Mouse (Mus musculus) MEL (cell line): Measurements from ENCODE around the gene Myh10. TPM values are rescaled to one million over a fixed set of nuclear protein-coding genes. Genes with fewer than 3 reads are reported as not detected.
A peak's percentile ranks its signal among the peaks of the same experiment; 100 is the strongest.

ENCODE experiments used
- DNase-seq: peaks from one replicate; pipeline ENCODE4 v3.0.0; 2011; ENCODE audit warnings: low read depth, low spot score
- H3K27ac ChIP-seq: 2 replicates; pipeline ENCODE4 v1.5.1; 2012; ENCODE audit warnings: low read depth, mild to moderate bottlenecking, control low read depth, low read length, moderate library complexity; ENCODE audit not compliant: control insufficient read depth
- H3K27me3 ChIP-seq, 2 experiments: fragments of 150-350 bp in 1 of 2; sonication (generic) in 1 of 2; 2 replicates each; pipeline ENCODE4 v1.6.1; 2012; ENCODE audit warnings: low read length in 2 of 2, mild to moderate bottlenecking in 2 of 2, improper control_type of control experiment in 1 of 2, moderate library complexity in 1 of 2; ENCODE audit not compliant: insufficient read depth in 2 of 2, control insufficient read depth in 1 of 2
- H3K36me3 ChIP-seq, 2 experiments: 2 replicates each; pipeline ENCODE4 v1.6.1; 2012 to 2014; ENCODE audit warnings: low read length in 2 of 2, improper control_type of control experiment in 1 of 2, inconsistent platforms in 1 of 2, mild to moderate bottlenecking in 1 of 2; ENCODE audit not compliant: insufficient read depth in 2 of 2, control insufficient read depth in 1 of 2
- H3K4me1 ChIP-seq, 2 experiments: fragments of 150-350 bp in 1 of 2; sonication (generic) in 1 of 2; 2 replicates each; pipeline ENCODE4 v1.6.1; 2012; ENCODE audit warnings: low read length in 2 of 2, improper control_type of control experiment in 1 of 2, mild to moderate bottlenecking in 1 of 2; ENCODE audit not compliant: insufficient read depth in 2 of 2, control insufficient read depth in 1 of 2
- H3K4me3 ChIP-seq, 2 experiments: fragments of 150-350 bp in 1 of 2; sonication (generic) in 1 of 2; 2 replicates each; pipeline ENCODE4 v1.5.1; 2012; ENCODE audit warnings: low read depth in 2 of 2, low read length in 2 of 2, mild to moderate bottlenecking in 2 of 2, moderate library complexity in 2 of 2, control low read depth in 1 of 2, improper control_type of control experiment in 1 of 2; ENCODE audit not compliant: control insufficient read depth in 1 of 2, insufficient read depth in 1 of 2
- H3K79me2 ChIP-seq: 2 replicates; pipeline ENCODE4 v1.6.1; 2012; ENCODE audit warnings: mild to moderate bottlenecking, low read length, moderate library complexity; ENCODE audit not compliant: control insufficient read depth, poor library complexity, insufficient read depth
- H3K9ac ChIP-seq: 2 replicates; pipeline ENCODE4 v1.6.1; 2012; ENCODE audit warnings: low read depth, mild to moderate bottlenecking, control low read depth, low read length, moderate library complexity; ENCODE audit not compliant: control insufficient read depth, poor library complexity, severe bottlenecking
- H3K9me3 ChIP-seq: fragments of 150-350 bp; sonication (generic); replicated peaks from 2 replicates; pipeline ENCODE4 v1.6.1; 2012; ENCODE audit warnings: mild to moderate bottlenecking, low read length, improper control_type of control experiment, moderate library complexity; ENCODE audit not compliant: insufficient read depth
- BHLHE40 ChIP-seq: IDR thresholded peaks from 2 replicates; pipeline ENCODE4 v1.6.1; 2012; ENCODE audit warnings: low read depth, mild to moderate bottlenecking, inconsistent platforms, low read length, improper control_type of control experiment, borderline replicate concordance
- CHD1 ChIP-seq: IDR thresholded peaks from 2 replicates; pipeline ENCODE4 v1.6.1; 2012; ENCODE audit warnings: low read depth, mild to moderate bottlenecking, inconsistent platforms, low read length, improper control_type of control experiment
- CHD2 ChIP-seq: IDR thresholded peaks from 2 replicates; pipeline ENCODE4 v1.6.1; 2011; ENCODE audit warnings: low read length, improper control_type of control experiment
- CTCF ChIP-seq, 3 experiments: IDR thresholded peaks in 2 of 3; conservative IDR thresholded peaks in 1 of 3; 2 replicates each; pipeline ENCODE4 v1.5.1; 2011 to 2012; ENCODE audit warnings: low read length in 3 of 3, low read depth in 2 of 3, mild to moderate bottlenecking in 2 of 3, improper control_type of control experiment in 1 of 3, inconsistent platforms in 1 of 3, mixed read lengths in 1 of 3, moderate library complexity in 1 of 3; ENCODE audit not compliant: control insufficient read depth in 1 of 3, insufficient read depth in 1 of 3, poor library complexity in 1 of 3, severe bottlenecking in 1 of 3
- E2F4 ChIP-seq: IDR thresholded peaks from 2 replicates; pipeline ENCODE4 v1.6.1; 2011; ENCODE audit warnings: low read depth, low read length, improper control_type of control experiment, borderline replicate concordance
- ELF1 ChIP-seq: IDR thresholded peaks from 2 replicates; pipeline ENCODE4 v1.6.1; 2014; ENCODE audit warnings: low read depth, mild to moderate bottlenecking, inconsistent platforms, low read length, improper control_type of control experiment, moderate library complexity
- EP300 ChIP-seq, 2 experiments: IDR thresholded peaks; 2 replicates each; pipeline ENCODE4 v1.6.1; 2011; ENCODE audit warnings: improper control_type of control experiment in 2 of 2, low read length in 2 of 2, low read depth in 1 of 2, mild to moderate bottlenecking in 1 of 2
- ETS1 ChIP-seq: IDR thresholded peaks from 2 replicates; pipeline ENCODE4 v1.6.1; 2012; ENCODE audit warnings: low read depth, mild to moderate bottlenecking, inconsistent platforms, low read length, improper control_type of control experiment, moderate library complexity
- GABPA ChIP-seq: IDR thresholded peaks from 2 replicates; pipeline ENCODE4 v1.6.1; 2012; ENCODE audit warnings: low read depth, mild to moderate bottlenecking, inconsistent platforms, low read length, improper control_type of control experiment, moderate library complexity
- GATA1 ChIP-seq: IDR thresholded peaks from 2 replicates; pipeline ENCODE4 v1.6.1; 2011; ENCODE audit warnings: low read depth, low read length, improper control_type of control experiment
- HCFC1 ChIP-seq: IDR thresholded peaks from 2 replicates; pipeline ENCODE4 v1.6.1; 2012; ENCODE audit warnings: low read depth, mild to moderate bottlenecking, inconsistent platforms, low read length, improper control_type of control experiment, moderate library complexity
- JUND ChIP-seq: IDR thresholded peaks from 2 replicates; pipeline ENCODE4 v1.6.1; 2011; ENCODE audit warnings: low read depth, mild to moderate bottlenecking, improper control_type of control experiment, low read length
- MAX ChIP-seq: IDR thresholded peaks from 2 replicates; pipeline ENCODE4 v1.6.1; 2011; ENCODE audit warnings: low read length, improper control_type of control experiment
- MAZ ChIP-seq: IDR thresholded peaks from 2 replicates; pipeline ENCODE4 v1.6.1; 2012; ENCODE audit warnings: low read depth, mild to moderate bottlenecking, inconsistent platforms, low read length, improper control_type of control experiment
- MEF2A ChIP-seq: IDR thresholded peaks from 2 replicates; pipeline ENCODE4 v1.6.1; 2014; ENCODE audit warnings: low read depth, mild to moderate bottlenecking, inconsistent platforms, low read length, improper control_type of control experiment; ENCODE audit not compliant: poor library complexity, insufficient replicate concordance, severe bottlenecking; ENCODE audit errors: extremely low read depth
- MYB ChIP-seq: IDR thresholded peaks from 2 replicates; pipeline ENCODE4 v1.6.1; 2011; ENCODE audit warnings: mild to moderate bottlenecking, low read depth, low read length, improper control_type of control experiment
- MYC ChIP-seq: IDR thresholded peaks from 2 replicates; pipeline ENCODE4 v1.6.1; 2011; ENCODE audit warnings: low read depth, mild to moderate bottlenecking, low read length, improper control_type of control experiment, moderate library complexity
- NELFE ChIP-seq: IDR thresholded peaks from 2 replicates; pipeline ENCODE4 v1.6.1; 2011; ENCODE audit warnings: low read depth, low read length, improper control_type of control experiment
- NRF1 ChIP-seq: IDR thresholded peaks from 2 replicates; pipeline ENCODE4 v1.6.1; 2014; ENCODE audit warnings: low read depth, mild to moderate bottlenecking, inconsistent platforms, low read length, improper control_type of control experiment, moderate library complexity; ENCODE audit not compliant: poor library complexity, insufficient read depth, severe bottlenecking
- POLR2A ChIP-seq, 2 experiments: IDR thresholded peaks; 2 replicates each; pipeline ENCODE4 v1.6.1; 2011 to 2012; ENCODE audit warnings: low read length in 2 of 2, mild to moderate bottlenecking in 2 of 2, control low read depth in 1 of 2, improper control_type of control experiment in 1 of 2, low read depth in 1 of 2, moderate library complexity in 1 of 2; ENCODE audit not compliant: control insufficient read depth in 1 of 2, insufficient read depth in 1 of 2, poor library complexity in 1 of 2
- POLR2AphosphoS5 ChIP-seq: IDR thresholded peaks from 2 replicates; pipeline ENCODE4 v1.6.1; 2012; ENCODE audit warnings: low read depth, borderline replicate concordance, mild to moderate bottlenecking, inconsistent platforms, low read length, moderate library complexity, mixed read lengths
- RAD21 ChIP-seq: IDR thresholded peaks from 2 replicates; pipeline ENCODE4 v1.6.1; 2011; ENCODE audit warnings: mild to moderate bottlenecking, low read depth, low read length, improper control_type of control experiment
- RCOR1 ChIP-seq: IDR thresholded peaks from 2 replicates; pipeline ENCODE4 v1.6.1; 2012; ENCODE audit warnings: low read depth, mild to moderate bottlenecking, inconsistent platforms, low read length, improper control_type of control experiment
- SIN3A ChIP-seq: IDR thresholded peaks from 2 replicates; pipeline ENCODE4 v1.6.1; 2012; ENCODE audit warnings: low read length, improper control_type of control experiment, inconsistent platforms
- TBP ChIP-seq: IDR thresholded peaks from 2 replicates; pipeline ENCODE4 v1.8.0; 2011; ENCODE audit warnings: low read depth, low read length, improper control_type of control experiment
- UBTF ChIP-seq: IDR thresholded peaks from 2 replicates; pipeline ENCODE4 v1.6.1; 2012; ENCODE audit warnings: low read depth, mild to moderate bottlenecking, inconsistent platforms, low read length, improper control_type of control experiment, moderate library complexity, borderline replicate concordance; ENCODE audit not compliant: insufficient read depth
- USF2 ChIP-seq, 2 experiments: IDR thresholded peaks; 2 replicates each; pipeline ENCODE4 v1.6.1; 2011 to 2012; ENCODE audit warnings: improper control_type of control experiment in 2 of 2, low read length in 2 of 2, borderline replicate concordance in 1 of 2, inconsistent platforms in 1 of 2, low read depth in 1 of 2, mild to moderate bottlenecking in 1 of 2; ENCODE audit not compliant: insufficient read depth in 1 of 2
- ZKSCAN1 ChIP-seq: IDR thresholded peaks from 2 replicates; pipeline ENCODE4 v1.6.1; 2012; ENCODE audit warnings: low read depth, mild to moderate bottlenecking, inconsistent platforms, low read length, improper control_type of control experiment, moderate library complexity
- ZMIZ1 ChIP-seq: IDR thresholded peaks from 2 replicates; pipeline ENCODE4 v1.6.1; 2012; ENCODE audit warnings: low read depth, mild to moderate bottlenecking, inconsistent platforms, low read length, improper control_type of control experiment, moderate library complexity
- ZNF384 ChIP-seq: IDR thresholded peaks from 2 replicates; pipeline ENCODE4 v1.6.1; 2012; ENCODE audit warnings: low read depth, mild to moderate bottlenecking, inconsistent platforms, low read length, improper control_type of control experiment
- polyA plus RNA-seq, 2 experiments: library from polyadenylated mRNA; stranded (reverse) in 1 of 2; unstranded in 1 of 2; fragments of >175 nt in 1 of 2; fragments of >200 nt in 1 of 2; gene quantifications; 2 replicates each; pipeline versions ENCODE4 v1.2.1 to v1.2.4; 2012; ENCODE audit warnings: low replicate concordance in 2 of 2, low read depth in 1 of 2; ENCODE audit not compliant: insufficient read length in 2 of 2, insufficient read depth in 1 of 2, missing spikeins in 1 of 2
- total RNA-seq: library from RNA; depleted of rRNA; stranded (reverse); fragments of 300-350 nt; gene quantifications from 2 replicates; pipeline ENCODE4 v1.2.3, GENCODE M21; 2012

Myh10 gene
- total and polyA plus RNA-seq, 3 experiments, result 99.3 to 187 (median 127) TPM

DNA sequence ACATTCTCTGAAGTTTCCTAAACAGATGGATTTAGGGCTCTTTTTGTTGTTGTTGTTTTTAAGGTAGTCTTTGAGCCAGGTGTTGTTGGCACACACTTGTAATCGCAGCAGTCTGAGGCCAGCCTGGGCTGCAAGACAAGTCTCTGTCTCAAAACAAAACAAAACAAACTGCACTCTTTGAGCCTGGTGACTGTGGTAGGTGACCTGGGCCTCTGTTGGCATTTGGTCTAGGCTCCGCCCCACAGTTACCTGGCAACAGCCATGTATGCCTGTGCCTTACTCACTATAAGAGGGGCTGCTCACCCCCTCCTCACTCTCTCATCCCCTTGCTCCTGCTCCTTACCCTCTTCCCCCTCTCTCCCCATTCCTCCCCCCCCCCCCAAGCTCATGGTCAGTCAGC lies 170.9 kb downstream of the Myh10 start:
- Histone ChIP-seq H3K4me3 (no peak overlapping the region), H3K27ac (no peak overlapping the region), H3K9me3 (no peaks in the 10 kb centered on the region), H3K36me3 (peaks cover 0 to 9% of the 10 kb centered on the region in 2 experiments; a peak in 2 of 4 replicates), H3K27me3 (no peaks in the 10 kb centered on the region), H3K79me2 (no peaks in the 10 kb centered on the region), H3K4me1 (peaks cover 0 to 11% of the 10 kb centered on the region in 2 experiments; a peak in 3 of 4 replicates), H3K9ac (no peak overlapping the region)
- DNase-seq, result no peak
- TF ChIP-seq MAZ, result no peak
- TF ChIP-seq RCOR1, result no peak
- TF ChIP-seq GABPA, result no peak
- no peak for TF ChIP-seq BHLHE40
- TF ChIP-seq USF2 (IDR thresholded peaks at IDR 0.05; ENCODE audit: borderline replicate concordance in 1 of 2, insufficient read depth in 1 of 2, low read depth in 1 of 2, low read length in 2 of 2), result no peak
- no peak for TF ChIP-seq SIN3A
- TF ChIP-seq ELF1, result no peak
- TF ChIP-seq HCFC1, result no peak

DNA sequence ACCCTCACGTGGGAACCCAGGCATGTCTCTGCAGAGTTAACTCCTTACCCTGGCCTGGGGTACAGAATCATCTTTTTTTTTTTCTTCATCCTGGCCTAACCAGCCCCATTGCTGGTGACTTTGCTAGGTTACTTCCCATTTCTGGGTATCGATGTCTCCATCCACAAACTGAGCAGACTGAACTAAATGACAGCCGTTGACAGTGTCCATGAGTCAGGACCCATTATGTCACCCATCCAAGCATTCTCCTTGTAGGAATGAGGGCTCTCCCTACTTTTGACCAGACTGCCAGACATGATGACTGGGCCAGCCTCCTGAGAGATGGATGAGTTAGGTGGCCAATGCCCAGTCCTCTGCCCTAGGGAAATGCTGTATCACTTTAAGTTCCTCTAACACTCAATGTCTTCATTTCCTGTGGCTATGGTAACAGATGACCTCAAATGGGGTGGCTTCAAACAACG lies 172.3 kb downstream of the Myh10 start:
- Histone ChIP-seq H3K27ac (no peak overlapping the region), H3K36me3 (peaks cover 0 to 9% of the 10 kb centered on the region in 2 experiments; a peak in 2 of 4 replicates), H3K9me3 (no peaks in the 10 kb centered on the region), H3K27me3 (no peaks in the 10 kb centered on the region), H3K9ac (no peak overlapping the region), H3K4me3 (no peak overlapping the region; a peak in 1 of 4 replicates), H3K4me1 (peaks cover 0 to 11% of the 10 kb centered on the region in 2 experiments; a peak in 3 of 4 replicates), H3K79me2 (no peaks in the 10 kb centered on the region)
- peak; percentile 73 for DNase-seq
- TF ChIP-seq SIN3A (0 out of 2 replicates have a peak, but pooled peaks have one; percentile 31), MYB (no peak), CHD2 (no peak), NRF1 (no peak), E2F4 (no peak), GATA1 (no peak), UBTF (0 out of 2 replicates have a peak, but pooled peaks have one; percentile 75), POLR2AphosphoS5 (no peak), ELF1 (no peak), JUND (no peak), MYC (0 out of 2 replicates have a peak, but pooled peaks have one; percentile 28), CTCF (IDR thresholded peaks at IDR 0.05 in 2 of 3, conservative IDR thresholded peaks at IDR 0.05 in 1 of 3; ENCODE audit: control insufficient read depth in 1 of 3, insufficient read depth in 1 of 3, low read depth in 2 of 3, low read length in 3 of 3, poor library complexity in 1 of 3, severe bottlenecking in 1 of 3) (no peak), TBP (peak; percentile 72), CHD1 (no peak), POLR2A (IDR thresholded peaks at IDR 0.05; ENCODE audit: control insufficient read depth in 1 of 2, insufficient read depth in 1 of 2, low read depth in 1 of 2, low read length in 2 of 2, poor library complexity in 1 of 2) (0 out of 4 replicates have a peak, but pooled peaks of 1 of the 2 experiments have one; percentile 23), GABPA (no peak), ETS1 (no peak), MEF2A (no peak), NELFE (no peak; the same call in 1 of the 2 replicates), ZKSCAN1 (0 out of 2 replicates have a peak, but pooled peaks have one; percentile 28), RAD21 (no peak), EP300 (IDR thresholded peaks at IDR 0.05; ENCODE audit: low read depth in 1 of 2, low read length in 2 of 2) (peak; percentile 11 to 34; a peak in 3 of 4 replicates), ZNF384 (peak; percentile 94), MAX (0 out of 2 replicates have a peak, but pooled peaks have one; percentile 14), ZMIZ1 (no peak)
